Mouse (Mus musculus) frontal cortex, adult 2 months (tissue): Measurements from ENCODE around the gene Orm2. TPM values are rescaled to one million over a fixed set of nuclear protein-coding genes. Genes with fewer than 3 reads are reported as not detected.

ENCODE experiments used
- DNase-seq, 2 experiments: peaks; one replicate each; pipeline ENCODE4 v3.0.0; 2022; ENCODE audit warnings: low spot score in 1 of 2; ENCODE audit errors: extremely low spot score in 1 of 2
- polyA plus RNA-seq: library from polyadenylated mRNA; depleted of rRNA; stranded (reverse); fragments of >200 nt; gene quantifications from 2 replicates; pipeline ENCODE4 v1.2.3, GENCODE M21; 2012; rRNA removed

Orm2 gene
- polyA plus RNA-seq = 0.15 TPM in 1 of 2 replicates, not detected in the other

DNA sequence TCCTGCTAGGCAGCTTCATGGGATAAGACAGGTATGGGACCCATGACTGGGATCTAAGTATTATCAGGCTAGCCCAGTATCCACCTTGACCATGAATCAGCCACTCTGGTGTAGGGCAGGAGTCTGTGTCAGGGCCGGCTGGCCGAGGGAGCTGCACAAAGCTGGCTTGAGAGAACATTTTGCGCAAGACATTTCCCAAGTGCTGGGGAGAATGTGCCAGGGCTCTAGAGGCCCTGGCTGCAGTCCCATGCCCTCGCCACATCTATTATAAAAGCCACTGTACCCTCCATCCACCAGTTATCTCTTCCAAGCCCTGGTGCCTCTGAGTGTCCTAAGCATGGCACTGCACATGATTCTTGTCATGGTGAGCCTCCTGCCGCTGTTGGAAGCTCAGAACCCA, at the start of gene Orm2:
Orm2 (plus strand) TSS at position 300 of the 400 bp plus-strand sequence.
- no peak for DNase-seq

DNA sequence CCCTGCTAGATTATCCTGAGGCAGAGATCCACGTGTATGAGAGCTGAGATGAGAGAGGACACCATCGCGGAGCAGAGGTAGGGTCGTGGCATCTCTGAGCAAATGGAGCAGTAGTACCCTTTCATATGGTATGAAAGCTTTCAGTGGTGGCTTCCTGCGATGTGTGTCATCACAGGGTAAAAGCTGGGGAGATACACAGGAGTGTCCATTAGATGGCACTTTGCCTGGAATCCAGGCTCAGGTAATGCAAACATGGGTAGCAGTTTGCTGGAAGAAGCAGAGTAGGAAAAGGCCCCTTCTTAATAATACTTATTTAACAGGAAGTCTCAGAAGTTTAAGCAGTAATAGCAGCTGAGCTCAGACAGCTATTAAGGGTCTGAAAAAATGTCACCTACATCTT, 48.2 kb upstream of the Orm2 start:
- DNase-seq = no peak

DNA sequence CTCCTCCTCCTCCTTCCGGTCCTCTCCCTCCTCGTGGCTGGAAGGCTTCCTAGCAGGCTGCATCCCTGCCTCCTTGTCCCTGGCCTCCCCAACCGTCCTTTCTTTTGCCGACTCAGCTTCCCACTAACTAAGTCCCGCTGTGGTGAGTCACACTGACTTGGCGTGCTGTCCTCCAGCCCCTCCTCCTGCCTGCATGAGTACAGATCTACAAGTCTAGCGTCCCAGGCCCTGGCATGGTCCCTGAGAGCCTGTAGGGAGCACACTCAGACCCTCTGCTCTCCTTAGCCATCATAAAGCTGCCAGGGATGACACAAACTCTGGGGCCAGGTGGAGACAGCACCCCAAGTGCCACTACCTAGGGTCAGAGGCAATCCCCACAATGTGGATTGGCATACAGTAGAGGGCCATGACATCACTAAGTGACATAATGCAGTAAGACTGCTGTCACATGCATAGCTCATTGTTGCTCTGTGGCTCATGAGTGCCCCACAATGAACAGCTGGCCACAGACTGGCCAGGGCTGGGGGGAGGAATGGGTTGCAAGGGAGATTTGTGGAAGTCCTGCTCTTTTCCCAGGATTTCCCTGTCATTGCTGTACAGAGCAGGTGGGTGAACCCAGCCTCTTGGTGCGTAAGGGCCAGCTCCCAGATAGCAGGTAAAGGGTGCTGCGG, 46.0 kb upstream of the Orm2 start:
- DNase-seq = peak in 1 of 2 experiments; percentile 30

GRCm38 (mm10) chr4:63319566-63319965, 42.7 kb upstream of the Orm2 start:
- DNase-seq = peak in 1 of 2 experiments; percentile 80

DNA sequence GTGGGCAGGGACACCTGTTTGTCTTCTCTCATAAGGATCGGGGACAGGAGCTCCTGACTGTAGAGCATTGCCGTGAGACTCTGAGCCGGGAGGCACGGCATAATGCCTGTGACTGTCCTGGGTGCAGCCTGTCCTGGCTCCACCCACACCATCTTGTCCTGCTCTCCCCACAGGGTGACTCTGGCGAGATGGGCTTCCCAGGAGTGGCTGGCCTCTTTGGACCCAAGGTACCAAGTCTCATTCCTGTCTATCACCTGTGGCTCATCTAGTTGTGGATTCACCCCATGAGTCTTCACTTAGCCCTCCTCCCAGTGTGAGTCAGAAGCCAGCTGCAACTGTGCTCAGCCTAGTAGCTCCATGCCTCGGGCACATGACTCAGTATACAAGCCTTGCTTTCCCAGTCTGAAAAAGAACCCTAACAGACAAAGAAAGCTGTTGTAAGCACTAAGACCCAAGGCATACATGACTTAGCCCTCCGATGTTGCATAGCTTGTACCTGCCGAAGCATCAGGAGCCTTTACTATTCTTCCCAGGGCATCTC, 38.9 kb upstream of the Orm2 start:
- peak in 1 of 2 experiments; percentile 24 for DNase-seq

DNA sequence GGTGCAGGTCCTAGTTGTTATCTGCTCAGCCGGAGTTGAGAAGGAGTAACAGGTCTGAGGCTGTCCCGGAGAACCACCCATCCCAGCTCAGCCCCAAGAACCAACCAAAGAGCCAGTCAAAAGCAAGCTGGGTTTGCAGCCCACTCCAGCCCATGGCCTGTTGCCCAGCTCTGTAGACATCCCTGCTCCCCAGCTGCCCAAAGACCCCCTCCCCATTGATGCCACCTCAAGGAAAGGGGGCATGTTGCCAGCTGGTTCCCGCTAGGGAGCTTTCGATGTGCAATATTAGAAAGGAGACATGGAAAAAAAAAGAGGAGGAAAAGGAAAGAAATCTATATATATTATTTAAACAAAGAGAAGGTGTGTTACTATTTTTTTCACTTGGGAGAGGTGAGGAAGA, 28.8 kb upstream of the Orm2 start:
- DNase-seq = no peak

- DNase-seq = no peak
Observed at GRCm38 (mm10) chr4:63338414-63339076, 23.7 kb upstream of the Orm2 start.

DNA sequence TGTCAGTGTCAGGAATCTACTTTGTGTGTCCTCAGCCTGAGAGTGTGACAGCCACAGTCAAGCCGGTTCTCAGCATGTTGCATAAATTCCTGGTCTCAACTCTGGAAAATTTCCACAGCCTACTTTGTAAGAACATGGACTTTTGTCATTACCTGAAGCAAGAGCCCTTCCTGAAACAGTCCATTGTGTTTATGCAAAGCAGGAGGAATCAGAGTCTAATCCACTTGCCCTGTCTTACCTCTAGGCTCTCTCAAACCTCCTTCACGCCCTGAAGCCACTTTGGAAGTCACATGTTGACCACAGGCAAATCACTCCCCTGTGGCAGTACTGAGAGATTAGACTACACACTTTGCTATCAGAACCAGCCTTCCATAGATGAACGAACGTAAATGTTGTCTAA, 19.8 kb upstream of the Orm2 start:
- DNase-seq = no peak

DNA sequence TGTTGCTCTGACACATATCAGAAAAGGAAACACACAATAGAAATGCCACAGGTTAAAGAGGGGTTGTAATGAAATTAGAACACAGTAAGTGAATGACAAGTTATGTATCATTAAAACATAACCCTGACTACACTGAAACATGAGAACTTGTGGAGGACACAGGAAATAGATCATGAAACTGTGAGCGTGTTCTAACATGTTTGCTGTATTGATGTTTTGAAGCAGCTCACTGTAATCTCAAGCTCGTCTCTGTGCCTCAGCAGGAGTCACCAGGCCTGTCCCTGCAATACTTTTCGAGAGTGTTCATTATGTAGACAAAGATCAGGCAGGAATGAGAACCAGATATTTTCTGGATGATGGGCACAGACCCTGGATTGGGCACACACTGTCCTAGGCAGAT, 18.6 kb upstream of the Orm2 start:
- DNase-seq = no peak

- DNase-seq = no peak
Observed at GRCm38 (mm10) chr4:63344295-63344694, 18.0 kb upstream of the Orm2 start, which contains the start of gene Orm1. Orm1 (plus strand) TSS chr4:63344560.

DNA sequence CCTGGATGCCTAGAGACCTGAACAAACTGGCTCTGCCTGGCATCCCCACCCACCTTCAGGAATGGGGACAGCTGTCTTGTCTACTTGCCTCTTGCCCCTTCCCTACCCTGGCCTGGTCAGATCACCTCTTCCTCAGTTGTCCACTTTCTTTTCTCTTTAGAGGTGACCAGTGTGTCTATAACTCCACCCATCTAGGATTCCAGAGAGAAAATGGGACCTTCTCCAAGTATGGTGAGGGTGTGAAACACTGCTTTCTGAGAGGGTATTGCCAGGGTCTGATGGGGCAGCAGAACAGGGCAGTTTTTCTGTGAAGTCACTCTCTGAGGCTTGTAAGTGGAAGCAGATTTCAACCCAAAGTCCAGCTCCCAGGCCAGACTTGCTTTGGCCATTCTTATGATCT, 17.0 kb upstream of the Orm2 start:
- no peak for DNase-seq

DNA sequence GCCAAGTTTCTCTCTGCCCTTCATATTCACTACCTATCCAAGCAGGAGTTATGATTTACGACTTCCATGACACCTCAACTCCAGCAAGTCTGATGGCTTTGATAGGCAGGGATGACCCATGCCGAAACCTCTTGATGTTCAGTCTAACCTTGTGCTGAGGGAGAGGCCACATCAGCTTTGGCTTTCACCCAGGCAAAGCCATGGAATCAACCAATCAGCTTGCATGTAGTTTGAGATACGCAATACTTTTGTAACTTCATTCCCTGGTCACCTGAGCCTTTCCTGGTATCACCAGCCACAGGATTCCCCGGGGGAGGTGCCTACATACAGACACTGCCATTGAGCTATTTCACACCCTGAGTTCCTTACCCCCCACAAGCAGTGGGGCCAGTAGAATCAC, 15.6 kb upstream of the Orm2 start:
- no peak for DNase-seq

DNA sequence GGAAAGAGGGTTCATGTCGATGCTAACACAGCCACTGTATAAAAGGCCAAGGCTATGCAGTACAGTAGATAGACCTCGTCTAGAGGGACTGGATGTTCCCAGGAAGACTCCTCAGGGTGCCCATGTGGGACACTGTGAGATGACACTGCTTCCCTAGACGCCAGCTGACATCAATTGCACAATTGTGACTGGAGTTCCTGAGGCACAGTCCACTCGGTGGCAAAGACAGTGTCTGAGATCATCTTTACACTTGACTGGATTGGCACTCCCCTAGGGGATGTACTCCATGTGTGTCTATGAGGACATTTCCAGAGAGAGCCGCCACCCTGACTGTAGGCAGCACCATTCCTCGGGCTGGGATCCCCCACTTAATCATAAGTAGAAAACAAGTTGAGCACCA, 13.7 kb upstream of the Orm2 start:
- DNase-seq = no peak

GRCm38 (mm10) chr4:63355877-63356665, 6.2 kb upstream of the Orm2 start, which contains the start of gene Orm3:
Orm3 (plus strand) TSS chr4:63356162.
- no peak for DNase-seq

GRCm38 (mm10) chr4:63356981-63357570, 5.2 kb upstream of the Orm2 start:
- no peak for DNase-seq

DNA sequence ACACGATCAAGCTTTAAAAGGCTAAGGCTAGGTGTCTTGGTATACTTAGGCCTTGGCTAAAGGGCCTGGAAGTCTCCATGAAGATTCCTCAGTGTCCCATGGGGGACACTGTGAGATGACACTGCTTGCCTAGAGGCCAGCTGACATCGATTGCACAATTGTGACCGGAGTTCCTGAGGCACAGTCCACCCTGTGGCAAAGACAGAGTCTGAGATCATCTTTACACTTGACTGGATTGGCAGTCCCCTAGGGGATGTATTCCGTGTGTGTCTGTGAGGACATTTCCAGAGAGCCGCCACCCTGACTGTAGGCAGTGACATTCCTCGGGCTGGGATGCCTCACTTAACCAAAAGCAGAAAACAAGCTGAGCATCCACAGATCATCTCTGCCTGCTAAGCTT, 2.4 kb upstream of the Orm2 start:
- no peak for DNase-seq

- peak; percentile 72 to 96 for DNase-seq
Observed at GRCm38 (mm10) chr4:63368577-63368976, 6.3 kb downstream of the Orm2 start.

GRCm38 (mm10) chr4:63370897-63371296, 8.6 kb downstream of the Orm2 start:
- no peak for DNase-seq

- peak in 1 of 2 experiments; percentile 51 for DNase-seq
Observed at GRCm38 (mm10) chr4:63371890-63372289, 9.6 kb downstream of the Orm2 start.

- DNase-seq = no peak
Observed at GRCm38 (mm10) chr4:63373404-63373803, 11.2 kb downstream of the Orm2 start.

GRCm38 (mm10) chr4:63374331-63374730, 12.1 kb downstream of the Orm2 start:
- no peak for DNase-seq
